Mouse (Mus musculus): ENCODE results near the gene Sfmbt2. TPM values are rescaled to one million over a fixed set of nuclear protein-coding genes. Genes with fewer than 3 reads are reported as not detected.
A peak's percentile ranks its signal among the peaks of the same experiment; 100 is the strongest.

The Sfmbt2 gene
- polyA plus RNA-seq, 1 experiment from 2014 or later = 0.31 TPM

- ATAC-seq (ENCODE audit: low read depth) = no peak
- no peaks in the 10 kb centered on the region for H3K9me3 ChIP-seq (replicated peaks)
- no peaks in the 10 kb centered on the region for H3K36me3 ChIP-seq
- no peak overlapping the region for H3K9ac ChIP-seq
- peaks cover 16% of the 10 kb centered on the region for H3K4me1 ChIP-seq (replicated peaks)
- peak overlapping the region; percentile 59 for H3K4me3 ChIP-seq (replicated peaks)
- peak overlapping the region; percentile 74 for H3K4me2 ChIP-seq
- H3K27ac ChIP-seq = no peak overlapping the region
- peaks cover 94% of the 10 kb centered on the region for H3K27me3 ChIP-seq
- WGBS (ENCODE audit: insufficient replicate concordance) = under 1% methylated on average over 35 of the region's 35 CpGs
- no peak for DNase-seq
Measured at GRCm38 (mm10) chr2:10372776-10373507, 2.6 kb downstream of the Sfmbt2 start.

GRCm38 (mm10) chr2:10373508-10374206 lies 3.3 kb downstream of the Sfmbt2 start:
- Histone ChIP-seq H3K36me3 (no peaks in the 10 kb centered on the region), H3K27ac (no peak overlapping the region), H3K4me3 (replicated peaks) (peak overlapping the region; percentile 59), H3K27me3 (peaks cover 87% of the 10 kb centered on the region), H3K4me2 (peak overlapping the region; percentile 74), H3K4me1 (replicated peaks) (peaks cover 16% of the 10 kb centered on the region), H3K9me3 (replicated peaks) (no peaks in the 10 kb centered on the region), H3K9ac (no peak overlapping the region)
- DNase-seq = no peak
- under 1% methylated on average over 30 of the region's 30 CpGs for WGBS (ENCODE audit: insufficient replicate concordance)
- ATAC-seq (ENCODE audit: low read depth) = no peak

DNA sequence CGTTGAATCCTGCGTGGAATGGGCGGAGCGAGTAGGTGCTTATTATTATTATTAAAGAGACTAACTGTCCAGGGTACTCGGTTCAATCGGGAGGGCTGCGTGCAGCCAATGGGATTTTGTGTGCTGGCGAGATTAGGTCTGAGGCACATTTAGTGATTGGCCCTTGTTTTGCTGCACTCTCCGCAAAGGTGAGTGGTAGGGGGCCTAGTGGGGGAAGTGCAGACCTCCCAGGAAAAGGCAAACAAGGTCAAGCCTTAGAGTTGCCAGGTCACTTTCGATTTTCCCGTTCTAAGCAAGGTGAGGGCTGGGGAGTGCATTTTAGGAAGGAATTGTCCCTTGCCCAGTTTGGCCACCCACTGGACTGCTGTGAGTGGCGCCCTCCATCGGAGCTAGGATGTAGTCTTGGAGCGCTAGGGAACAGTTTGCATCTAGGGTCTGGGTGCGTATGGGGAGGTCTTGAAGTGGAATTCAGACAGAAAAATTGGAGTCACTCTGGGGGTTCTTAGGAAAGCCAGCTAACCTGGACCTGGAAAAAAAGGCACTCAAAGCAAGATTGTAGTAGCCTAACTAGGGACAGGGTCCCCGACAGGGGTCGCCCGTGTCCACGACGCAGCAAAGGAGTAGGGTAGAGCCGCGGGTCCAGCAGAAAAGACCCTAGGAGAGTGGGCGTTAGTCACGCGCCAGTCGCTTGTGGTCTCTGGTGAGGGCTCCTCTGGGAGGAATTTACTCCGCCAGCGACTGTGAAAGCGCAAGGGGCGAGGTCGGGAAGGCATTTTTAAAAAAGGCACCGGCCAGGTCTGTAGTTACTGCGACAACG lies 4.1 kb downstream of the Sfmbt2 start:
- WGBS (ENCODE audit: insufficient replicate concordance) = 1% methylated on average over 34 of the region's 34 CpGs
- peaks cover 16% of the 10 kb centered on the region for H3K4me1 ChIP-seq (replicated peaks)
- no peaks in the 10 kb centered on the region for H3K9me3 ChIP-seq (replicated peaks)
- H3K4me2 ChIP-seq = peak overlapping the region; percentile 74
- H3K4me3 ChIP-seq (replicated peaks) = peak overlapping the region; percentile 59
- H3K9ac ChIP-seq = 0 out of 2 replicates have a peak overlapping the region, but pooled peaks have one; percentile 1
- H3K36me3 ChIP-seq = no peaks in the 10 kb centered on the region
- H3K27me3 ChIP-seq = peaks cover 82% of the 10 kb centered on the region
- no peak overlapping the region for H3K27ac ChIP-seq
- ATAC-seq (ENCODE audit: low read depth) (no peak), DNase-seq (no peak)

DNA sequence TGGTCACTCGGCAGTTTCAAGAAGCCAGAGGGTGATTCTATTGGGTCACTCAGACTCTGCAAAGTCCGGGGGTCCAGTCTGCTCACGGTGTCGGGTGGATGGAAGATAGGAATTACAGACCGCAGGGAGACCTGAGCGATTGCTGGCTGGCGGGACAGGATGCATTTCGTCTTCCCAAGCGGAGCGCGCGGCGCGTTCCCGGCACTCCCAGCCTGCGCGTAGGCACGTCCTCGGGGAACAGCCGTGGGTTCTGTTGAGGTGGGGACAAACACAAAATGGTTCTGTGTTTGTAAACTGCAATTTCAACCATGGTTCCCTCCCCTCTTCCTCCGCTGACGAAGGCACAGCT lies 4.7 kb downstream of the Sfmbt2 start:
- Histone ChIP-seq H3K27ac (no peak overlapping the region), H3K9me3 (replicated peaks) (no peaks in the 10 kb centered on the region), H3K4me1 (replicated peaks) (peaks cover 16% of the 10 kb centered on the region), H3K4me2 (peak overlapping the region; percentile 74), H3K4me3 (replicated peaks) (peak overlapping the region; percentile 59), H3K9ac (0 out of 2 replicates have a peak overlapping the region, but pooled peaks have one; percentile 1), H3K27me3 (peaks cover 77% of the 10 kb centered on the region), H3K36me3 (no peaks in the 10 kb centered on the region)
- WGBS (ENCODE audit: insufficient replicate concordance) = 2% methylated on average over 22 of the region's 22 CpGs
- DNase-seq (no peak), ATAC-seq (ENCODE audit: low read depth) (no peak)

- no peaks in the 10 kb centered on the region for H3K4me1 ChIP-seq (replicated peaks)
- H3K27me3 ChIP-seq = no peaks in the 10 kb centered on the region
- 17% methylated on average over 4 of the region's 4 CpGs for WGBS (ENCODE audit: insufficient replicate concordance)
- H3K4me2 ChIP-seq = no peak overlapping the region
- H3K9ac ChIP-seq = no peak overlapping the region
- no peaks in the 10 kb centered on the region for H3K36me3 ChIP-seq
- no peak overlapping the region for H3K4me3 ChIP-seq (replicated peaks)
- H3K27ac ChIP-seq = no peak overlapping the region
- DNase-seq (no peak), ATAC-seq (ENCODE audit: low read depth) (no peak)
- no peaks in the 10 kb centered on the region for H3K9me3 ChIP-seq (replicated peaks)
Measured at GRCm38 (mm10) chr2:10389988-10390387, 19.7 kb downstream of the Sfmbt2 start.

- ATAC-seq (ENCODE audit: low read depth) (no peak), DNase-seq (no peak)
- Histone ChIP-seq H3K36me3 (no peaks in the 10 kb centered on the region), H3K9ac (no peak overlapping the region), H3K4me2 (no peak overlapping the region), H3K9me3 (replicated peaks) (no peaks in the 10 kb centered on the region), H3K4me3 (replicated peaks) (no peak overlapping the region), H3K4me1 (replicated peaks) (no peaks in the 10 kb centered on the region), H3K27ac (no peak overlapping the region), H3K27me3 (no peaks in the 10 kb centered on the region)
- WGBS (ENCODE audit: insufficient replicate concordance) = 53% methylated on average over 7 of the region's 7 CpGs
Measured at GRCm38 (mm10) chr2:10390791-10391190, 20.5 kb downstream of the Sfmbt2 start.

- Histone ChIP-seq H3K27me3 (no peaks in the 10 kb centered on the region), H3K9me3 (replicated peaks) (no peaks in the 10 kb centered on the region), H3K36me3 (no peaks in the 10 kb centered on the region), H3K4me1 (replicated peaks) (no peaks in the 10 kb centered on the region), H3K27ac (no peak overlapping the region), H3K4me2 (no peak overlapping the region), H3K4me3 (replicated peaks) (no peak overlapping the region), H3K9ac (no peak overlapping the region)
- WGBS (ENCODE audit: insufficient replicate concordance) = 80% methylated on average over 11 of the region's 11 CpGs
- ATAC-seq (ENCODE audit: low read depth) = no peak
- DNase-seq = no peak
Measured at GRCm38 (mm10) chr2:10395143-10395542, 24.8 kb downstream of the Sfmbt2 start.

GRCm38 (mm10) chr2:10397790-10398189 lies 27.5 kb downstream of the Sfmbt2 start:
- Histone ChIP-seq H3K9me3 (replicated peaks) (no peaks in the 10 kb centered on the region), H3K4me2 (no peak overlapping the region), H3K27me3 (no peaks in the 10 kb centered on the region), H3K36me3 (no peaks in the 10 kb centered on the region), H3K4me1 (replicated peaks) (no peaks in the 10 kb centered on the region), H3K4me3 (replicated peaks) (no peak overlapping the region), H3K27ac (no peak overlapping the region), H3K9ac (no peak overlapping the region)
- ATAC-seq (ENCODE audit: low read depth) = no peak
- DNase-seq = no peak
- 53% methylated on average over 9 of the region's 9 CpGs for WGBS (ENCODE audit: insufficient replicate concordance)

DNA sequence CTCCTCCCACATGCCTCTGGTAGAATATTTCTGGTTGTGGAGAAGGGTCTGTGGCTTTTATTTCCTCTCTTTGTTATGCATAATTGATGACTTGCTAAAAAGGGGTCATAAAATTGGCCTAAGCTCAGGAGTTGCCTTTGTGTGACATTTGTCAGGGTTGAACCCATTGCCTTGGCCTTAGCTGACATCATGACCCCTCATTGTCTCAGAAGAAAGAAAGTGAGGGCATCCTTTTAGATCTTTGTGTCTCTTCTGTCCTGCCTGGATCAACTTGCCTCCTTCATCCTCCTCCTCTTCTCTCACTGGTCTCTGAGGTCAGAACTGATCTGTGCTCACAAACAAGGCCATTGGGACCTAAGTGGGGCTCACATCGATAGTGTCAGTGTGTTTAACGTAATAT lies 35.8 kb downstream of the Sfmbt2 start:
- H3K36me3 ChIP-seq = no peaks in the 10 kb centered on the region
- no peak overlapping the region for H3K4me3 ChIP-seq (replicated peaks)
- H3K4me2 ChIP-seq = no peak overlapping the region
- 82% methylated on average over 2 of the region's 2 CpGs for WGBS (ENCODE audit: insufficient replicate concordance)
- no peaks in the 10 kb centered on the region for H3K9me3 ChIP-seq (replicated peaks)
- H3K4me1 ChIP-seq (replicated peaks) = no peaks in the 10 kb centered on the region
- H3K27me3 ChIP-seq = no peaks in the 10 kb centered on the region
- no peak overlapping the region for H3K27ac ChIP-seq
- DNase-seq = no peak
- ATAC-seq (ENCODE audit: low read depth) = no peak
- no peak overlapping the region for H3K9ac ChIP-seq

DNA sequence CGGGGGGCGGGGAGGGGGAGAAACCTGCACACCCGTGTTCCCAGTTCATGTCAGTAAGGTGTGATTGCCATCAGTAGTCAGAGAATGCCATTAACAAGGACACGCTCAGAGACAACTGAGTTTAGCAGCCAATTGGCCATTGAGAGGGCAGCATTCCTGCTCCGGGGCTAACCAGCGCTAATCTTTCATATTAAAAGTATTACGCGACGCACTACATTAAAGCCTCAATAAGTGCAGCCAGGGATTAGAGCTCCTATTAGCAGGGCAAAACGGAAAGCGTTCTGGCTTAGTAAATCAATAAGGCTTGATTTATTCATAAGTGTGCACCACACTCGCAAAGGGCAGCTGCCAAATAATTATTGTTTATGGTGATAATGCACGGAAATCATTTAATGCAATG lies 39.1 kb downstream of the Sfmbt2 start:
- no peak overlapping the region for H3K9ac ChIP-seq
- no peak for DNase-seq
- no peaks in the 10 kb centered on the region for H3K9me3 ChIP-seq (replicated peaks)
- no peaks in the 10 kb centered on the region for H3K36me3 ChIP-seq
- no peak for ATAC-seq (ENCODE audit: low read depth)
- WGBS (ENCODE audit: insufficient replicate concordance) = 77% methylated on average over 13 of the region's 13 CpGs
- H3K4me3 ChIP-seq (replicated peaks) = no peak overlapping the region
- H3K4me1 ChIP-seq (replicated peaks) = no peaks in the 10 kb centered on the region
- H3K27ac ChIP-seq = no peak overlapping the region
- no peaks in the 10 kb centered on the region for H3K27me3 ChIP-seq
- H3K4me2 ChIP-seq = no peak overlapping the region

DNA sequence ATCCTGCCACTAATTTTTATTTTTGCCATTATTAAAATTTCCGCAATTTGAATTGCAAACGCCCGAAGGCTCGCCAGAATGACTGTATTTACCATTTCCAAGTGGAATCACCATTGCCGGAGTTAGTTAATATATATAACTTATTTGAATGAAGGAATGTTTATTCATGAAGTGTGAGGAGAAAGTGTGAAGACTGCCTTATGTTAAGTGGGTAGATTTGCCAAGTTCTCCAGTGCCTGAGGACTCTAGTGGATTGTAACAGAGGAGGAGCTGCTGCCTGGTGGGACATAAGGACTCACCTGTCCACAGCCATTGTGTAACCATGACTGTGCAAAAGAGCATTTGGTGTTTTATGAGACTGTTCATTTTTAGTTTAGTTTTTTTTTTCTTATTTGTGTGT lies 39.8 kb downstream of the Sfmbt2 start:
- H3K4me1 ChIP-seq (replicated peaks) = no peaks in the 10 kb centered on the region
- no peaks in the 10 kb centered on the region for H3K27me3 ChIP-seq
- DNase-seq = no peak
- H3K4me3 ChIP-seq (replicated peaks) = no peak overlapping the region
- WGBS (ENCODE audit: insufficient replicate concordance) = 76% methylated on average over 5 of the region's 5 CpGs
- no peak for ATAC-seq (ENCODE audit: low read depth)
- no peaks in the 10 kb centered on the region for H3K9me3 ChIP-seq (replicated peaks)
- H3K9ac ChIP-seq = no peak overlapping the region
- H3K4me2 ChIP-seq = no peak overlapping the region
- no peaks in the 10 kb centered on the region for H3K36me3 ChIP-seq
- no peak overlapping the region for H3K27ac ChIP-seq

Measured in liver, embryonic 13.5 days (tissue).